Mouse (Mus musculus) hindbrain, embryonic 11.5 days (tissue): ENCODE measurements around the gene Mapk8ip1. TPM values are rescaled to one million over a fixed set of nuclear protein-coding genes. Genes with fewer than 3 reads are reported as not detected.

Experiments used
- ATAC-seq: fragments of 200-750 bp; cut with Nextera tagmentation; 2 replicates; pipeline ENCODE4 v1.8.0; 2017; ENCODE audit warnings: mild to moderate bottlenecking, moderate TSS enrichment, moderate library complexity; ENCODE audit not compliant: low FRiP score
- DNase-seq: peaks from one replicate; pipeline ENCODE4 v3.0.0-alpha.2; 2015; ENCODE audit warnings: low spot score
- H3K27ac ChIP-seq: fragments of 300-500 bp; sonication (generic); 2 replicates; pipeline ENCODE4 v1.5.1; 2014; ENCODE audit warnings: mild to moderate bottlenecking, low read depth, low read length
- H3K27me3 ChIP-seq: fragments of 300-500 bp; sonication (generic); 2 replicates; pipeline ENCODE4 v1.6.1; 2014; ENCODE audit warnings: mild to moderate bottlenecking, low read length, moderate library complexity, mixed read lengths; ENCODE audit not compliant: control insufficient read depth, insufficient read depth
- H3K36me3 ChIP-seq: fragments of 300-500 bp; sonication (generic); 2 replicates; pipeline ENCODE4 v1.6.1; 2014; ENCODE audit warnings: mild to moderate bottlenecking, low read length, moderate library complexity, mixed read lengths; ENCODE audit not compliant: control insufficient read depth, insufficient read depth
- H3K4me1 ChIP-seq: fragments of 300-500 bp; sonication (generic); replicated peaks from 2 replicates; pipeline ENCODE4 v1.6.1; 2014; ENCODE audit warnings: low read length, mixed read lengths; ENCODE audit not compliant: control insufficient read depth, insufficient read depth
- H3K4me2 ChIP-seq: fragments of 300-500 bp; sonication (generic); replicated peaks from 2 replicates; pipeline ENCODE4 v1.6.1; 2014; ENCODE audit warnings: mild to moderate bottlenecking, low read depth, low read length
- H3K4me3 ChIP-seq: fragments of 300-500 bp; sonication (generic); 2 replicates; pipeline ENCODE4 v1.5.1; 2014; ENCODE audit warnings: low read depth, low read length
- H3K9ac ChIP-seq: fragments of 300-500 bp; sonication (generic); 2 replicates; pipeline ENCODE4 v1.6.1; 2014; ENCODE audit warnings: low read depth, low read length
- H3K9me3 ChIP-seq: fragments of 300-500 bp; sonication (generic); 2 replicates; pipeline ENCODE4 v1.6.1; 2016; ENCODE audit warnings: low read length; ENCODE audit not compliant: control insufficient read depth
- WGBS: fragments of 180-500 bp; shearing (Covaris S2); extraction: QIAGEN DNeasy Blood & Tissue Kit; methylation state at CpG from one replicate; pipeline ENCODE4 v1.1.7; 2014; 5-methylcytosine and 5-hydroxymethylcytosine counted together
- polyA plus RNA-seq: library from polyadenylated mRNA; unstranded; fragments of >200 nt; fragmentation: Nextera tagmentation; extraction: Ambion mirVana; gene quantifications from 2 replicates; pipeline ENCODE4 v1.2.1, GENCODE M21; 2014

The Mapk8ip1 gene
- polyA plus RNA-seq, 1 experiment from 2014 or later = 33.3 TPM

- H3K9ac ChIP-seq = no peak overlapping the region
- no peak overlapping the region for H3K27ac ChIP-seq
- no peaks in the 10 kb centered on the region for H3K27me3 ChIP-seq
- no peak overlapping the region for H3K4me3 ChIP-seq
- ATAC-seq = no peak
- WGBS = 0% methylated on average over 5 of the region's 5 CpGs
- no peaks in the 10 kb centered on the region for H3K36me3 ChIP-seq
- no peaks in the 10 kb centered on the region for H3K9me3 ChIP-seq
- H3K4me1 ChIP-seq = peaks cover 2% of the 10 kb centered on the region; the same call in 1 of the 2 replicates
- DNase-seq = peak; percentile 90
- H3K4me2 ChIP-seq = no peak overlapping the region
These were observed 36.8 kb upstream of the Mapk8ip1 start for GRCm38 (mm10) chr2:92437875-92438274.

- Histone ChIP-seq H3K27me3 (no peaks in the 10 kb centered on the region), H3K4me2 (no peak overlapping the region), H3K27ac (no peak overlapping the region), H3K36me3 (no peaks in the 10 kb centered on the region), H3K9ac (no peak overlapping the region), H3K4me3 (no peak overlapping the region), H3K4me1 (no peaks in the 10 kb centered on the region; the same call in 1 of the 2 replicates), H3K9me3 (no peaks in the 10 kb centered on the region)
- WGBS = 82% methylated on average over 4 of the region's 4 CpGs
- DNase-seq = no peak
- no peak for ATAC-seq
These were observed 36.3 kb upstream of the Mapk8ip1 start for GRCm38 (mm10) chr2:92437366-92437765.

GRCm38 (mm10) chr2:92435023-92435422, 34.0 kb upstream of the Mapk8ip1 start:
- H3K36me3 ChIP-seq = no peaks in the 10 kb centered on the region
- peaks cover 9% of the 10 kb centered on the region for H3K4me1 ChIP-seq
- WGBS = 54% methylated on average over 6 of the region's 6 CpGs
- H3K9ac ChIP-seq = no peak overlapping the region
- no peak for DNase-seq
- H3K4me3 ChIP-seq = no peak overlapping the region
- no peak overlapping the region for H3K27ac ChIP-seq
- H3K27me3 ChIP-seq = no peaks in the 10 kb centered on the region
- H3K4me2 ChIP-seq = no peak overlapping the region
- no peaks in the 10 kb centered on the region for H3K9me3 ChIP-seq
- ATAC-seq = no peak

- ATAC-seq (no peak), DNase-seq (no peak)
- peak overlapping the region; percentile 80 for H3K4me3 ChIP-seq
- no peaks in the 10 kb centered on the region for H3K27me3 ChIP-seq
- H3K27ac ChIP-seq = no peak overlapping the region
- peak overlapping the region; percentile 46 for H3K9ac ChIP-seq
- H3K4me2 ChIP-seq = peak overlapping the region; percentile 86
- H3K9me3 ChIP-seq = no peaks in the 10 kb centered on the region
- H3K36me3 ChIP-seq = no peaks in the 10 kb centered on the region
- peaks cover 9% of the 10 kb centered on the region for H3K4me1 ChIP-seq
- 9% methylated on average over 12 of the region's 12 CpGs for WGBS
These were observed 33.3 kb upstream of the Mapk8ip1 start for GRCm38 (mm10) chr2:92434375-92434745.

- Histone ChIP-seq H3K4me2 (peak within 1 kb of the TSS; percentile 86), H3K9ac (peak within 1 kb of the TSS; percentile 86), H3K4me1 (peaks cover 9% of the 10 kb centered on the region), H3K4me3 (peak within 1 kb of the TSS; percentile 80), H3K27ac (peak within 1 kb of the TSS; percentile 13; the same call in 1 of the 2 replicates), H3K36me3 (no peaks in the 10 kb centered on the region), H3K9me3 (no peaks in the 10 kb centered on the region), H3K27me3 (no peaks in the 10 kb centered on the region)
- peak; percentile 98 for ATAC-seq
- peak; percentile 99 for DNase-seq
- under 1% methylated on average over 70 of the region's 76 CpGs for WGBS
These were observed 32.7 kb upstream of the Mapk8ip1 start, which contains the start of gene Cry2 for GRCm38 (mm10) chr2:92433578-92434374. Gene Cry2, minus strand, starts transcription at chr2:92434043.

GRCm38 (mm10) chr2:92432299-92433295, 31.5 kb upstream of the Mapk8ip1 start:
- ATAC-seq = no peak
- Histone ChIP-seq H3K4me1 (peaks cover 9% of the 10 kb centered on the region), H3K4me2 (peak overlapping the region; percentile 86)

GRCm38 (mm10) chr2:92431611-92432179, 30.6 kb upstream of the Mapk8ip1 start:
- no peak for DNase-seq

More at GRCm38 (mm10) chr2:92432299-92433295, 31.5 kb upstream of the Mapk8ip1 start:
- 47% methylated on average over 17 of the region's 17 CpGs for WGBS
- Histone ChIP-seq H3K27ac (peak overlapping the region; percentile 68), H3K9me3 (no peaks in the 10 kb centered on the region), H3K4me3 (peak overlapping the region; percentile 80), H3K36me3 (no peaks in the 10 kb centered on the region), H3K27me3 (no peaks in the 10 kb centered on the region), H3K9ac (peak overlapping the region; percentile 86)
- DNase-seq = peak; percentile 40

More at GRCm38 (mm10) chr2:92431611-92432179, 30.6 kb upstream of the Mapk8ip1 start:
- H3K36me3 ChIP-seq = no peaks in the 10 kb centered on the region
- H3K9ac ChIP-seq = peak overlapping the region; percentile 38; the same call in 1 of the 2 replicates
- H3K27ac ChIP-seq = peak overlapping the region; percentile 68
- H3K4me3 ChIP-seq = peak overlapping the region; percentile 80
- H3K27me3 ChIP-seq = no peaks in the 10 kb centered on the region
- no peak for ATAC-seq
- H3K9me3 ChIP-seq = no peaks in the 10 kb centered on the region
- 29% methylated on average over 11 of the region's 11 CpGs for WGBS
- H3K4me1 ChIP-seq = peaks cover 9% of the 10 kb centered on the region
- H3K4me2 ChIP-seq = peak overlapping the region; percentile 86
